Mouse (Mus musculus) lung, postnatal 0 days (tissue): ENCODE measurements around the gene Ntf5. TPM values are rescaled to one million over a fixed set of nuclear protein-coding genes. Genes with fewer than 3 reads are reported as not detected.
"Not testable (repeated sequence)": the region's sequence is repeated elsewhere in the genome, so short reads cannot be mapped to it uniquely, and the experiment has no call there.

Experiments used
- ATAC-seq: fragments of 200-750 bp; cut with Nextera tagmentation; 2 replicates; pipeline ENCODE4 v1.8.0; 2017; ENCODE audit warnings: moderate library complexity
- DNase-seq: peaks from one replicate; pipeline ENCODE4 v3.0.0-alpha.2; 2016; ENCODE audit warnings: low spot score
- H3K27ac ChIP-seq: fragments of 300-500 bp; sonication (generic); 2 replicates; pipeline ENCODE4 v1.5.1; 2014; ENCODE audit warnings: antibody characterized with exemption, mild to moderate bottlenecking, low read length, mixed read lengths
- H3K27me3 ChIP-seq: fragments of 300-500 bp; sonication (generic); replicated peaks from 2 replicates; pipeline ENCODE4 v1.6.1; 2014; ENCODE audit warnings: low read length, mixed read lengths; ENCODE audit not compliant: insufficient read depth
- H3K36me3 ChIP-seq: fragments of 300-500 bp; sonication (generic); 2 replicates; pipeline ENCODE4 v1.6.1; 2014; ENCODE audit warnings: low read length, mixed read lengths; ENCODE audit not compliant: insufficient read depth
- H3K4me1 ChIP-seq: fragments of 300-500 bp; sonication (generic); 2 replicates; pipeline ENCODE4 v1.6.1; 2014; ENCODE audit warnings: antibody characterized with exemption, low read depth, low read length, mixed read lengths; ENCODE audit not compliant: insufficient read depth
- H3K4me2 ChIP-seq: fragments of 300-500 bp; sonication (generic); replicated peaks from 2 replicates; pipeline ENCODE4 v1.6.1; 2014; ENCODE audit warnings: low read depth, mild to moderate bottlenecking, low read length, moderate library complexity, mixed read lengths
- H3K4me3 ChIP-seq: fragments of 300-500 bp; sonication (generic); 2 replicates; pipeline ENCODE4 v1.5.1; 2014; ENCODE audit warnings: low read depth, low read length
- H3K9ac ChIP-seq: fragments of 300-500 bp; sonication (generic); replicated peaks from 2 replicates; pipeline ENCODE4 v1.6.1; 2014; ENCODE audit warnings: low read depth, mild to moderate bottlenecking
- H3K9me3 ChIP-seq: fragments of 300-500 bp; sonication (generic); 2 replicates; pipeline ENCODE4 v1.6.1; 2016; ENCODE audit warnings: low read length, mixed read lengths
- CTCF ChIP-seq: IDR thresholded peaks from 2 replicates; pipeline ENCODE4 v1.5.1; 2016; ENCODE audit warnings: antibody characterized with exemption, mild to moderate bottlenecking
- EP300 ChIP-seq: IDR thresholded peaks from 2 replicates; pipeline ENCODE4 v1.6.1; 2016; ENCODE audit warnings: antibody characterized with exemption, mild to moderate bottlenecking, control low read depth
- WGBS: fragments of 180-500 bp; shearing (Covaris S2); extraction: QIAGEN DNeasy Blood & Tissue Kit; methylation state at CpG from one replicate; pipeline ENCODE4 v1.1.7; 2014; 5-methylcytosine and 5-hydroxymethylcytosine counted together
- polyA plus RNA-seq: library from polyadenylated mRNA; unstranded; fragments of >200 nt; fragmentation: Nextera tagmentation; extraction: Ambion mirVana; gene quantifications from 2 replicates; pipeline ENCODE4 v1.2.1, GENCODE M21; 2015

Gene Ntf5
- polyA plus RNA-seq, 1 experiment from 2014 or later = 7.1 TPM

DNA sequence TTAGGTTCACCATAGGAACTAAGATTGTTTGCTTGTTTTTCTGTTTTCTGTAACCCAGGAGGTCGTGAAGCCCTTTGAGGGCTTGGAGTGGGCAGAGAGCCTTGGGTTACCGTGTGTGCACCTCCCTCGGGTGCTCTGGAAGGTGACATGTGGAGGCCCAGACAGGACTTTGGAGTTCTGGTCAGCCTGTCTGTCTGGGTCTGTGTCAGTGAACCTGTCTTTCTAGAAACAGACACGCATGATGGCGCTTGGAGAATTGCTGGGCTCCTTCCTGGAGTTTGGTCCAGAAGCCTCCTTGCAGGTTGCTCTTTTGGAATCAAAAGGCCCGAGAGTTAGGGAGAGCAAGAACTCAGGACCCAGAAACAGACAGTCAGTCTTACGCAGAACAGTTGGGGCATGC is 46.9 kb downstream of the Ntf5 start:
- H3K36me3 ChIP-seq = peaks cover 6% of the 10 kb centered on the region; the same call in 1 of the 2 replicates
- ATAC-seq (no peak), DNase-seq (no peak)

DNA sequence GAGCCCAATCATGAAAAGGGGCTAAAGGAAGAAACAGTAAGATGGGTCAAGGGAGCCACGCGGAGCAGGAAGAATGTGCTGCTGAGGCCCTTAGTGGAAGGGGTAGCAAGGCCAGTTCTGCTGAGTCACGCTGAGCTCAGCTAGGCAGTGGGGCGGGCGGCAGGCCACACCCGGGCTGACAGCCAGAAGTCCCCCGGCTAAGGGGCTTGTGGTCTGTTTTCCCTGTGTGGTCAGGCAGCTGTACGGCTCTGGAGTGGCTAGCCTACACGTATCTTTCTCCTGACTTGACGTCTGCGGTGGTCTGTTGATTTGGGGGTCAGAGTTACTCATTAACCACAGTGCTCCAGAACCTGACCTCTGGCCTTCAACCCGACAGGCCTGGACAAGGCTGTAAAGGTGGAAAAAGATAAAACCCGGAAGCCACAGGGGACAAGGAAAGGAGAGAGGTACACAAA is 47.4 kb downstream of the Ntf5 start:
- H3K4me2 ChIP-seq = peak overlapping the region; percentile 53
- TF ChIP-seq CTCF (no peak), EP300 (peak; percentile 62; the same call in 1 of the 2 replicates)
- ATAC-seq (peak; percentile 28), DNase-seq (peak; percentile 92)
- WGBS = 7% methylated on average over 13 of the region's 13 CpGs
- peak overlapping the region; percentile 92 for H3K27ac ChIP-seq
- no peaks in the 10 kb centered on the region for H3K27me3 ChIP-seq
- H3K4me1 ChIP-seq = peaks cover 27% of the 10 kb centered on the region; the same call in 1 of the 2 replicates
- H3K9ac ChIP-seq = no peak overlapping the region
- peaks cover 6% of the 10 kb centered on the region; the same call in 1 of the 2 replicates for H3K36me3 ChIP-seq
- H3K4me3 ChIP-seq = no peak overlapping the region
- no peaks in the 10 kb centered on the region for H3K9me3 ChIP-seq

More for the DNA sequence above, 46.9 kb downstream of the Ntf5 start:
- H3K4me3 ChIP-seq = peak overlapping the region; percentile 71
- peaks cover 25% of the 10 kb centered on the region; the same call in 1 of the 2 replicates for H3K4me1 ChIP-seq
- H3K27me3 ChIP-seq = no peaks in the 10 kb centered on the region
- WGBS = 56% methylated on average over 7 of the region's 7 CpGs
- H3K27ac ChIP-seq = peak overlapping the region; percentile 92
- TF ChIP-seq EP300 (no peak), CTCF (no peak)
- H3K9me3 ChIP-seq = no peaks in the 10 kb centered on the region
- peak overlapping the region; percentile 53 for H3K4me2 ChIP-seq
- no peak overlapping the region; the same call in 1 of the 2 replicates for H3K9ac ChIP-seq

DNA sequence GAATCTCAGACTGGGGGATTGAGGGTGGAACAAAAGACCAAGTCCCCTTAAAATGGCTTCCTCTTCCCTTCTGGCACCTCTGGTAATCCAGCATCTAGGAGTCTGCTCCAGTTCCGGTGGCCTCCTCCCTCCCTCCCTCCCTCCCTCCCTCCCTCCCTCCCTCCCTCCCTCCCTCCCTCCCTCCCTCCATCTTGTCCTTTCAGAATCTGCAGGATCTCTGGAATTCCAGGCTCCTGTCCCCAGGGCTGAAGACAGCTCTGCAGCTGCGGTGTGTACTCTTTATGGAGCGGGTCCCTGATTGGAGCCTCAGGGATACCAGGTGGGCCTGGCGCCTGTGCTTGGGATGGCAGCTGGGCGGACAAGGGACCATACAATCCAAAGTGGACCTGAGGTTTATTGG is 47.8 kb downstream of the Ntf5 start:
- no peak overlapping the region for H3K9ac ChIP-seq
- peak overlapping the region; percentile 53 for H3K4me2 ChIP-seq
- H3K4me3 ChIP-seq = no peak overlapping the region
- H3K36me3 ChIP-seq = peaks cover 6% of the 10 kb centered on the region; the same call in 1 of the 2 replicates
- no peak for TF ChIP-seq EP300
- TF ChIP-seq CTCF = no peak
- 66% methylated on average over 4 of the region's 5 CpGs for WGBS
- no peak for ATAC-seq
- H3K9me3 ChIP-seq = no peaks in the 10 kb centered on the region
- no peaks in the 10 kb centered on the region for H3K27me3 ChIP-seq
- peaks cover 31% of the 10 kb centered on the region; the same call in 1 of the 2 replicates for H3K4me1 ChIP-seq
- DNase-seq = peak; percentile 62
- H3K27ac ChIP-seq = peak overlapping the region; percentile 92

DNA sequence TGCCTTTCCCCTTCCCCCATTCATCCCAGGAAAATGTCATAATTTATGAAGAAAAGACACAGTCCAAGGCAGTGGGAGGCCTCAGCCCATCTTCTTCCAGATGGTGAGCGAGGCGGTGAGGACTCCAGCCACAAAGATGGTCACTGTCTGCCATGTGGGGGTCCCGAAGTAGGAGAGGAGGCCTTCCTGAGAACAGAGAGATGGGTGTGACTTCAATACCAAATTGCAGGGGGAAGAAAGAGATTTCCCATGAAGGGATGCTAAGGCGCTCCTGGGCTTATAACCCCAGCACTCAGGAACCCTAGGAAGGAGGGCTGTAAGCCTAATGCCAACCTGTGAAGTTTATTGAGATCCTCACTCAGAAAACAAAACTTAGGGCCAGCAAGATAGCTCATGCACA is 48.3 kb downstream of the Ntf5 start:
- no peak for ATAC-seq
- TF ChIP-seq CTCF (no peak), EP300 (no peak)
- Histone ChIP-seq H3K27ac (no peak overlapping the region), H3K9me3 (no peaks in the 10 kb centered on the region), H3K9ac (no peak overlapping the region), H3K4me2 (no peak overlapping the region), H3K4me3 (no peak overlapping the region), H3K4me1 (peaks cover 31% of the 10 kb centered on the region; the same call in 1 of the 2 replicates), H3K27me3 (no peaks in the 10 kb centered on the region), H3K36me3 (peaks cover 6% of the 10 kb centered on the region; the same call in 1 of the 2 replicates)
- DNase-seq = no peak
- 84% methylated on average over 4 of the region's 4 CpGs for WGBS

DNA sequence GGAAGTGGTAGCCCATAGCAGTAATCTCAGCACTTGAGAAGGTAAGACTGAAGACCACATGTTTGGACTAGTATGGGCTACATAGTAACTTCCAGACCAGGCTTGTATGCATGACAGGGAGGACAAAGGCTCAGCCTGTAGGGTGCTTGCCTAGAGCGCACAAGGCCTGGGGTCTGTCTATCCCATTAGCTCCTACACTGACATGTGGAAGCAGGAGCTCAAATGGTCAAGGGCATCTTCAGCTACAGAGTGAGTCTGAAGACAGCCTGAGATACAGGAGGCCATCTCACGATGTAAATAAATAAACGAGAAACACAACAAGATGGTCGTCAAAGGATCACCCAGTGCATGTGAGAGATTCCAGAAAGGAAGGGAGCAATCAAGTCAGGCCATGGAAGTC is 48.8 kb downstream of the Ntf5 start:
- no peaks in the 10 kb centered on the region for H3K9me3 ChIP-seq
- H3K4me2 ChIP-seq = no peak overlapping the region
- no peak for TF ChIP-seq CTCF
- no peak for TF ChIP-seq EP300
- H3K4me1 ChIP-seq = peaks cover 29% of the 10 kb centered on the region; the same call in 1 of the 2 replicates
- ATAC-seq (no peak), DNase-seq (no peak)
- 94% methylated on average over 4 of the region's 4 CpGs for WGBS
- H3K4me3 ChIP-seq = no peak overlapping the region
- H3K36me3 ChIP-seq = peaks cover 6% of the 10 kb centered on the region; the same call in 1 of the 2 replicates
- H3K27ac ChIP-seq = no peak overlapping the region
- no peak overlapping the region for H3K9ac ChIP-seq
- H3K27me3 ChIP-seq = no peaks in the 10 kb centered on the region

DNA sequence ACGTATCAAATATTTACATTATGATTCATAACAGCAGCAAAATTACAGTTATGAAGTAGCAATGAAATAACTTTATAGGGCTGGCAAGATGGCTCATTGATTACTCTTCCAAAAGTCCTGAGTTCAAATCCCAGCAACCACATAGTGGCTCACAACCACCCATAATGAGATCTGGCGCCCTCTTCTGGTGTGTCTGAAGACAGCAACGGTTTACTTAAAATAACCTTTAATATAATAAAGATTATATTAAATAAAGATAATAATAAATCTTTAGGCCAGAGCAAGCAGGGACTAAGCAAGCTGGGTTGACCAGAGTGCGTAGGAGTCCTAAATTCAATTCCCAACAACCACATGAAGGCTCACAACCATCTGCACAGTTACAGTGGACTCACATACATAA is 49.4 kb downstream of the Ntf5 start:
- not testable (repeated sequence) for H3K9me3 ChIP-seq, H3K27me3 ChIP-seq, ATAC-seq, H3K4me2 ChIP-seq, H3K36me3 ChIP-seq, H3K9ac ChIP-seq, H3K27ac ChIP-seq, DNase-seq, H3K4me3 ChIP-seq
- 74% methylated on average over 4 of the region's 4 CpGs for WGBS
- peaks cover 24% of the 10 kb centered on the region; the same call in 1 of the 2 replicates for H3K4me1 ChIP-seq
- peak; percentile 19; the same call in 1 of the 2 replicates for TF ChIP-seq CTCF
